8 mouse cellular contexts compared by ENCODE assay signal in the genomic region with DNA sequence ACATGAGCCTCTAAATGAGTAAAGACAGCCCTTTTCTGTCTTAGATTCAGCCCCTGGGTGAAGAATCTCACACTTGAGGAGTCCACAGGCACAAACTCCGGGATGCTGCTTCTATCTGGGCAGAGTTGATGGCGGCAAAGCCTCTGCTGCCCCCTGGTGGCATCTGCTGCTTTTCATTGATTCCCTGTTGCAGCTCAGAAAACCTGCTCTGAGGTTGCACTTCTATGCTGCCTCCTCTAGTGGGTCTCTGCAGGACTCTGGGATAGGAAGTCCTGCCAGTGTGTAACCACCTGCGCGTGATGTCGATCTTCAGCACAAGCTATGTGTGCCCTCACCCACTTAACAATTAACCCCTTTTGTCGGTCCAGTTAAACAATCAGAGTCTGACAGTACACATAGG. TPM values are rescaled to one million over a fixed set of nuclear protein-coding genes. Genes with fewer than 3 reads are reported as not detected.
DNase-seq lines count a peak whose midpoint lies in the region; ATAC-seq and TF ChIP-seq lines count a peak whose summit lies in the region.

No protein-coding gene starts in this region.

- no peak overlapping the region for H3K9ac ChIP-seq in hindbrain, embryonic 14.5 days

- peak; percentile 99 for TF ChIP-seq CTCF in Patski (IDR thresholded peaks at IDR 0.05)

- in situ Hi-C loops in Patski (cut with MboI; ENCODE audit: low pct_unique_long_range_greater_than_20kb), result loop anchor here (10.0 kb wide), 2 partner anchors 92 to 362 kb away; no protein-coding TSS in a partner anchor

- CTCF ChIA-PET in Patski (lab: Charles Lee), result interaction anchor here (0.7 to 4.8 kb wide), 28 partner anchors 9 to 495 kb away, joined by 3 to 32 read pairs (median 4); no protein-coding TSS in a partner anchor

- H3K4me3 ChIP-seq in hindbrain, embryonic 14.5 days (replicated peaks; ENCODE audit: low read length), result no peak overlapping the region

- no peaks in the 10 kb centered on the region for H3K9me3 ChIP-seq in hindbrain, embryonic 14.5 days (ENCODE audit: control insufficient read depth, low read length)

- DNase-seq in Patski (ENCODE audit: low read depth, low spot score), result peak; percentile 81
- peak; percentile 95 to 96 for DNase-seq in cerebellum, postnatal 14 days
- peak; percentile 91 to 94 for DNase-seq in frontal cortex, postnatal 25 days (ENCODE audit: low spot score in 2 of 2)
- DNase-seq in hindbrain, embryonic 14.5 days (ENCODE audit: low spot score), result peak; percentile 97
- DNase-seq in layer of hippocampus, postnatal 25 days (ENCODE audit: extremely low spot score in 1 of 2, low spot score in 1 of 2), result peak; percentile 88 to 98
- peak; percentile 90 for DNase-seq in lung, postnatal 25 days (ENCODE audit: low spot score)
- peak; percentile 99 for DNase-seq in retina, embryonic 14.5 days (ENCODE audit: low spot score)
- peak; percentile 82 to 85 for DNase-seq in thymus, postnatal 36 days

- POLR2A ChIA-PET in Patski (lab: Charles Lee), result interaction anchor here (1.1 kb wide), 1 partner anchor 300 kb away, joined by 3 read pairs; the partner anchor contains the start of gene Rapgef2

- no peak overlapping the region for H3K4me2 ChIP-seq in hindbrain, embryonic 14.5 days (replicated peaks)

- H3K27ac ChIP-seq in hindbrain, embryonic 14.5 days, result no peak overlapping the region

- peak; percentile 93 for ATAC-seq in Patski
- peak; percentile 75 for ATAC-seq in hindbrain, embryonic 14.5 days (ENCODE audit: low FRiP score)

- H3K4me1 ChIP-seq in hindbrain, embryonic 14.5 days (replicated peaks; ENCODE audit: control insufficient read depth, insufficient read depth, low read length), result peaks cover 6% of the 10 kb centered on the region; the same call in 1 of the 2 replicates

- WGBS in hindbrain, embryonic 14.5 days, result 9% methylated on average over 6 of the region's 6 CpGs

- H3K36me3 ChIP-seq in hindbrain, embryonic 14.5 days (replicated peaks; ENCODE audit: control insufficient read depth, insufficient read depth), result no peaks in the 10 kb centered on the region

- H3K27me3 ChIP-seq in Patski, result peaks cover 5% of the 10 kb centered on the region
- H3K27me3 ChIP-seq in hindbrain, embryonic 14.5 days (ENCODE audit: control insufficient read depth, insufficient read depth, low read length), result no peaks in the 10 kb centered on the region

RNA-seq across cellular contexts. Expression of gene Ppid, which starts 4.3 kb away (rescaled TPM):
- 138 TPM for polyA plus RNA-seq in Patski (2021)
- polyA plus RNA-seq in hindbrain, embryonic 14.5 days (2014; fragmentation: Nextera tagmentation; extraction: Ambion mirVana), result 151 and 157 TPM in 2 replicates
- 10 to 100 TPM; 75.4 to 81.6 TPM for total RNA-seq in layer of hippocampus, postnatal 25 days (2021)

RNA-seq across cellular contexts. Expression of gene Fnip2, which starts 19.2 kb away (rescaled TPM):
- polyA plus RNA-seq in Patski (2021), result 16.9 TPM
- polyA plus RNA-seq in hindbrain, embryonic 14.5 days (2014; fragmentation: Nextera tagmentation; extraction: Ambion mirVana), result 5.9 and 9.9 TPM in 2 replicates
- total RNA-seq in layer of hippocampus, postnatal 25 days (2021), result 10 to 100 TPM; 19.9 to 21.0 TPM

RNA-seq across cellular contexts. Expression of gene 4930579G24Rik, which starts 42.1 kb away (rescaled TPM):
- polyA plus RNA-seq in Patski (2021), result 19.6 TPM
- polyA plus RNA-seq in hindbrain, embryonic 14.5 days (2014; fragmentation: Nextera tagmentation; extraction: Ambion mirVana), result 6.2 and 7.6 TPM in 2 replicates
- 1 to 10 TPM; 1.9 TPM for total RNA-seq in layer of hippocampus, postnatal 25 days (2021)

RNA-seq across cellular contexts. Expression of gene Etfdh, which starts 42.5 kb away (rescaled TPM):
- 147 TPM for polyA plus RNA-seq in Patski (2021)
- 44.9 and 45.9 TPM in 2 replicates for polyA plus RNA-seq in hindbrain, embryonic 14.5 days (2014; fragmentation: Nextera tagmentation; extraction: Ambion mirVana)
- total RNA-seq in layer of hippocampus, postnatal 25 days (2021), result 10 to 100 TPM; 26.2 to 27.2 TPM
